Mouse (Mus musculus): ENCODE measurements around the gene Rnf217. TPM values are rescaled to one million over a fixed set of nuclear protein-coding genes. Genes with fewer than 3 reads are reported as not detected.

The Rnf217 gene
- total and polyA plus RNA-seq, 3 experiments, result not detected

GRCm38 (mm10) chr10:31463044-31463443 lies 145.9 kb downstream of the Rnf217 start (continued):
- TF ChIP-seq ZKSCAN1 (IDR thresholded peaks at IDR 0.05; ENCODE audit: borderline replicate concordance, low read depth, low read length), result no peak
- TF ChIP-seq CHD2 (IDR thresholded peaks at IDR 0.05; ENCODE audit: low read length), result no peak
- no peak for TF ChIP-seq KAT2A (IDR thresholded peaks at IDR 0.05; ENCODE audit: insufficient replicate concordance, low read length)

GRCm38 (mm10) chr10:31456806-31457205 lies 152.2 kb downstream of the Rnf217 start:
- Histone ChIP-seq H3K4me3 (replicated peaks in 1 of 3; ENCODE audit: low read depth in 2 of 3, low read length in 2 of 3, poor library complexity in 1 of 3) (no peak overlapping the region), H3K4me1 (ENCODE audit: control insufficient read depth in 1 of 2, insufficient read depth in 2 of 2) (no peaks in the 10 kb centered on the region)
- in situ Hi-C loops (cut with MboI; ENCODE audit: low pct_ligation_motif_present, low pct_unique_long_range_greater_than_20kb, low sequenced_read_pairs), result no loop called here

DNA sequence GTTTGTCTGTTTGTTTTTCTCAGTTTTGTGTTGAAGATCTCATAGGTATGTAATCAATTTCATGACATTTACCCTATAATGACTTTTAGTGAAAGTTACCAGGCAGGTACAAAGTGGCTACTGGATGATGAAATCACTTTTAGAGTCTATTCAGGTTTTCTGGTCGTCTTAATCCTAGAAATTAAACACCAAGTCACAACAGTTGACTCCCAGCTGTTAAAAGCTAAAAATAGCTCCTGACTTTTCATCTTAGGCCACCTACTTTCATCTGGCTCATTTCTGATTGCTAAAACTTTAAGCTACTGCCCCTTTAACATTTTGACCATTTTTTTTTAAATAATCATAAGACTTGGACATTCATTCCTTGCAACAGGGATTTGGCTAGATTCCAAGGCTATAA lies 161.9 kb downstream of the Rnf217 start:
- no peaks in the 10 kb centered on the region for H3K27me3 ChIP-seq (replicated peaks)
- H3K27ac ChIP-seq (ENCODE audit: insufficient read depth, low read depth), result no peak overlapping the region
- no peaks in the 10 kb centered on the region for H3K36me3 ChIP-seq (replicated peaks in 1 of 2; ENCODE audit: control insufficient read depth in 1 of 2, insufficient read depth in 1 of 2, low read length in 1 of 2)
- no peak for TF ChIP-seq POLR2AphosphoS2 (IDR thresholded peaks at IDR 0.05; ENCODE audit: low read depth, low read length)
- no peak for TF ChIP-seq TCF12 (IDR thresholded peaks at IDR 0.05; ENCODE audit: low read depth, low read length)
- no peak for TF ChIP-seq NELFE (IDR thresholded peaks at IDR 0.05; ENCODE audit: low read depth, low read length)
- TF ChIP-seq SMC3 (IDR thresholded peaks at IDR 0.05; ENCODE audit: low read depth, low read length), result no peak
- no peak for DNase-seq (ENCODE audit: extremely low read depth)
- dilution Hi-C loops (cut with MboI; ENCODE audit: extremely low pct_ligation_motif_present, extremely low pct_unique_long_range_greater_than_20kb, low sequenced_read_pairs), result no loop called here
- no peak overlapping the region for H3K4me2 ChIP-seq (ENCODE audit: insufficient read depth, low read depth, poor library complexity, severe bottlenecking)
- H3K4me3 ChIP-seq (replicated peaks in 1 of 3; ENCODE audit: low read depth in 2 of 3, low read length in 2 of 3, poor library complexity in 1 of 3), result no peak overlapping the region
- no peak overlapping the region for H3K9ac ChIP-seq (ENCODE audit: insufficient read depth, low read depth)
- in situ Hi-C loops (cut with MboI; ENCODE audit: low pct_ligation_motif_present, low pct_unique_long_range_greater_than_20kb, low sequenced_read_pairs), result no loop called here
- no peaks in the 10 kb centered on the region for H3K4me1 ChIP-seq (ENCODE audit: control insufficient read depth in 1 of 2, insufficient read depth in 2 of 2)
- no peaks in the 10 kb centered on the region for H3K9me3 ChIP-seq (replicated peaks; ENCODE audit: low read length)
- no peaks in the 10 kb centered on the region for H3K79me2 ChIP-seq (replicated peaks; ENCODE audit: control insufficient read depth, extremely low read depth, insufficient read depth, poor library complexity, severe bottlenecking)

More at GRCm38 (mm10) chr10:31456806-31457205, 152.2 kb downstream of the Rnf217 start:
- Histone ChIP-seq H3K27me3 (replicated peaks) (no peaks in the 10 kb centered on the region), H3K4me2 (ENCODE audit: insufficient read depth, low read depth, poor library complexity, severe bottlenecking) (no peak overlapping the region), H3K79me2 (replicated peaks; ENCODE audit: control insufficient read depth, extremely low read depth, insufficient read depth, poor library complexity, severe bottlenecking) (no peaks in the 10 kb centered on the region), H3K9ac (ENCODE audit: insufficient read depth, low read depth) (no peak overlapping the region), H3K27ac (ENCODE audit: insufficient read depth, low read depth) (no peak overlapping the region), H3K36me3 (replicated peaks in 1 of 2; ENCODE audit: control insufficient read depth in 1 of 2, insufficient read depth in 1 of 2, low read length in 1 of 2) (no peaks in the 10 kb centered on the region), H3K9me3 (replicated peaks; ENCODE audit: low read length) (no peaks in the 10 kb centered on the region)
- DNase-seq (ENCODE audit: extremely low read depth), result no peak
- TF ChIP-seq USF2 (conservative IDR thresholded peaks at IDR 0.05; ENCODE audit: low read depth, low read length) (no peak), TBP (conservative IDR thresholded peaks at IDR 0.05; ENCODE audit: low read depth, low read length) (no peak), SMC3 (IDR thresholded peaks at IDR 0.05; ENCODE audit: low read depth, low read length) (no peak), UBTF (IDR thresholded peaks at IDR 0.05; ENCODE audit: low read depth, low read length) (no peak), TCF12 (IDR thresholded peaks at IDR 0.05; ENCODE audit: low read depth, low read length) (no peak), CHD2 (IDR thresholded peaks at IDR 0.05; ENCODE audit: low read length) (no peak), MEF2A (IDR thresholded peaks at IDR 0.05; ENCODE audit: borderline replicate concordance, low read depth, low read length) (no peak), EP300 (IDR thresholded peaks at IDR 0.05; ENCODE audit: low read length) (no peak), JUN (IDR thresholded peaks at IDR 0.05; ENCODE audit: insufficient read depth, low read depth, low read length) (no peak), ZMIZ1 (IDR thresholded peaks at IDR 0.05; ENCODE audit: low read depth, low read length) (no peak), NRF1 (IDR thresholded peaks at IDR 0.05; ENCODE audit: low read depth, low read length) (no peak), NELFE (IDR thresholded peaks at IDR 0.05; ENCODE audit: low read depth, low read length) (no peak), PAX5 (IDR thresholded peaks at IDR 0.05; ENCODE audit: low read length) (no peak), IRF4 (IDR thresholded peaks at IDR 0.05; ENCODE audit: low read depth, low read length) (no peak), MAZ (IDR thresholded peaks at IDR 0.05; ENCODE audit: low read depth, low read length) (no peak), ETS1 (conservative IDR thresholded peaks at IDR 0.05; ENCODE audit: low read depth, low read length) (no peak), GABPA (IDR thresholded peaks at IDR 0.05; ENCODE audit: insufficient replicate concordance, low read depth, low read length) (no peak), E2F4 (IDR thresholded peaks at IDR 0.05; ENCODE audit: insufficient replicate concordance, low read depth, low read length) (no peak), MAFK (IDR thresholded peaks at IDR 0.05; ENCODE audit: insufficient replicate concordance, low read length) (no peak)
- dilution Hi-C loops (cut with MboI; ENCODE audit: extremely low pct_ligation_motif_present, extremely low pct_unique_long_range_greater_than_20kb, low sequenced_read_pairs), result no loop called here
